In genomic region chr2:64966893-64967444, GRCm38 (mm10) we compare ENCODE assay signal across 17 mouse cellular contexts. TPM values are rescaled to one million over a fixed set of nuclear protein-coding genes. Genes with fewer than 3 reads are reported as not detected.
A peak's percentile ranks its signal among the peaks of the same experiment; 100 is the strongest.
DNase-seq lines count a peak whose midpoint lies in the region; ATAC-seq and TF ChIP-seq lines count a peak whose summit lies in the region.
"Had no signal": no experiment of that assay in that cellular context is flagged by ENCODE, and none has a peak within 500 bp of the region (broad histone marks: within the 10 kb centered on the region; RNA-seq: fewer than 3 reads in every experiment).

No protein-coding gene starts in this region.

- no peak overlapping the region for H3K9ac ChIP-seq in heart, postnatal 0 days (replicated peaks; ENCODE audit: low read depth, low read length)
- H3K9ac ChIP-seq in heart, embryonic 11.5 days (ENCODE audit: low read depth, low read length), result no peak overlapping the region
- H3K9ac ChIP-seq in midbrain, embryonic 11.5 days (ENCODE audit: low read length), result no peak overlapping the region; the same call in 1 of the 2 replicates
- H3K9ac ChIP-seq in midbrain, postnatal 0 days (replicated peaks; ENCODE audit: low read length, poor library complexity, severe bottlenecking), result no peak overlapping the region
- no peak overlapping the region for H3K9ac ChIP-seq in midbrain, embryonic 16.5 days (ENCODE audit: low read depth, low read length)
- H3K9ac ChIP-seq: liver, embryonic 12.5 days had no signal

- TF ChIP-seq EP300 in heart, postnatal 0 days (IDR thresholded peaks at IDR 0.05; ENCODE audit: low read depth), result no peak

- DNase-seq in frontal cortex, adult 2 months (ENCODE audit: extremely low spot score in 1 of 2, low spot score in 1 of 2), result no peak
- DNase-seq in heart, postnatal 0 days (ENCODE audit: low spot score), result no peak
- peak; percentile 82 for DNase-seq in midbrain, embryonic 11.5 days (ENCODE audit: low spot score, missing footprints)
- DNase-seq in midbrain, postnatal 0 days (ENCODE audit: low spot score), result no peak
- DNase-seq in cerebellum, adult 9-11 months, result no peak
- DNase-seq: cerebellum, adult 11-12 months; lung, postnatal 10 days; thymus, postnatal 36 days had no signal

- peaks cover 22% of the 10 kb centered on the region for H3K4me1 ChIP-seq in heart, postnatal 0 days (ENCODE audit: control insufficient read depth, insufficient read depth)
- peaks cover 2% of the 10 kb centered on the region for H3K4me1 ChIP-seq in heart, embryonic 11.5 days (ENCODE audit: control insufficient read depth, insufficient read depth, low read length)
- peaks cover 5% of the 10 kb centered on the region; the same call in 1 of the 2 replicates for H3K4me1 ChIP-seq in midbrain, embryonic 11.5 days (ENCODE audit: control insufficient read depth, insufficient read depth, low read length)
- H3K4me1 ChIP-seq in midbrain, postnatal 0 days (ENCODE audit: insufficient read depth, low read length), result no peaks in the 10 kb centered on the region
- H3K4me1 ChIP-seq in midbrain, embryonic 16.5 days (ENCODE audit: control insufficient read depth, insufficient read depth, low read length), result peaks cover 5% of the 10 kb centered on the region; the same call in 1 of the 2 replicates
- H3K4me1 ChIP-seq: liver, embryonic 12.5 days had no signal

- 75% methylated on average over 6 of the region's 6 CpGs for WGBS in heart, postnatal 0 days
- 76% methylated on average over 6 of the region's 6 CpGs for WGBS in heart, embryonic 11.5 days (ENCODE audit: insufficient replicate concordance)
- 67% methylated on average over 6 of the region's 6 CpGs for WGBS in midbrain, embryonic 11.5 days
- 68% methylated on average over 6 of the region's 6 CpGs for WGBS in midbrain, postnatal 0 days
- 67% methylated on average over 6 of the region's 6 CpGs for WGBS in midbrain, embryonic 16.5 days

- TF ChIP-seq CTCF in heart, postnatal 0 days (IDR thresholded peaks at IDR 0.05; ENCODE audit: low read depth), result no peak
- no peak for TF ChIP-seq CTCF in midbrain, postnatal 0 days (IDR thresholded peaks at IDR 0.05)

- ATAC-seq in frontal cortex, adult (ENCODE audit: low TSS enrichment), result 0 out of 2 replicates have a peak, but pooled peaks have one; percentile 25
- no peak for ATAC-seq in heart, postnatal 0 days (ENCODE audit: insufficient read depth, low read depth)
- ATAC-seq in heart, embryonic 11.5 days (replicated peaks; ENCODE audit: insufficient number of reproducible peaks, low FRiP score, low TSS enrichment), result no peak
- peak; percentile 49; the same call in 1 of the 2 replicates for ATAC-seq in midbrain, embryonic 11.5 days (ENCODE audit: low FRiP score)
- ATAC-seq in midbrain, postnatal 0 days (ENCODE audit: low FRiP score), result no peak
- ATAC-seq in midbrain, embryonic 16.5 days, result peak; percentile 40; the same call in 1 of the 2 replicates
- ATAC-seq: inflammation-experienced regulatory T-cells, adult 6 months; liver, embryonic 12.5 days; Patski had no signal

- H3K27me3 ChIP-seq in heart, postnatal 0 days (ENCODE audit: control insufficient read depth, insufficient read depth, low read length), result no peaks in the 10 kb centered on the region
- no peaks in the 10 kb centered on the region for H3K27me3 ChIP-seq in heart, embryonic 11.5 days (ENCODE audit: control insufficient read depth, insufficient read depth, low read length)
- H3K27me3 ChIP-seq in midbrain, embryonic 11.5 days (ENCODE audit: control insufficient read depth, insufficient read depth, low read length), result no peaks in the 10 kb centered on the region
- H3K27me3 ChIP-seq in midbrain, postnatal 0 days (ENCODE audit: insufficient read depth, low read length), result no peaks in the 10 kb centered on the region
- H3K27me3 ChIP-seq in midbrain, embryonic 16.5 days (ENCODE audit: control insufficient read depth, insufficient read depth, low read depth, low read length), result no peaks in the 10 kb centered on the region
- H3K27me3 ChIP-seq: liver, embryonic 12.5 days; Patski had no signal

- H3K4me2 ChIP-seq in heart, postnatal 0 days (ENCODE audit: low read depth, low read length), result 0 out of 2 replicates have a peak overlapping the region, but pooled peaks have one; percentile 18
- no peak overlapping the region for H3K4me2 ChIP-seq in heart, embryonic 11.5 days
- H3K4me2 ChIP-seq in midbrain, embryonic 11.5 days, result no peak overlapping the region
- H3K4me2 ChIP-seq in midbrain, postnatal 0 days (ENCODE audit: low read depth, low read length, poor library complexity, severe bottlenecking), result no peak overlapping the region
- no peak overlapping the region for H3K4me2 ChIP-seq in midbrain, embryonic 16.5 days (ENCODE audit: low read length)
- H3K4me2 ChIP-seq: liver, embryonic 12.5 days had no signal

- H3K4me3 ChIP-seq in heart, postnatal 0 days (ENCODE audit: low read depth, low read length), result no peak overlapping the region
- no peak overlapping the region for H3K4me3 ChIP-seq in heart, embryonic 11.5 days (ENCODE audit: low read depth, low read length)
- no peak overlapping the region for H3K4me3 ChIP-seq in midbrain, embryonic 11.5 days (ENCODE audit: low read depth, low read length)
- no peak overlapping the region for H3K4me3 ChIP-seq in midbrain, postnatal 0 days (ENCODE audit: low read depth, low read length)
- no peak overlapping the region for H3K4me3 ChIP-seq in midbrain, embryonic 16.5 days (ENCODE audit: low read depth, low read length)
- H3K4me3 ChIP-seq: erythroblast, embryonic 14.5 days; liver, embryonic 12.5 days had no signal

- H3K27ac ChIP-seq in heart, postnatal 0 days (ENCODE audit: low read depth), result peak overlapping the region; percentile 49
- H3K27ac ChIP-seq in heart, embryonic 11.5 days (ENCODE audit: low read depth, low read length), result no peak overlapping the region
- no peak overlapping the region for H3K27ac ChIP-seq in midbrain, embryonic 11.5 days (ENCODE audit: low read depth, low read length)
- no peak overlapping the region for H3K27ac ChIP-seq in midbrain, postnatal 0 days (ENCODE audit: low read depth, low read length)
- H3K27ac ChIP-seq in midbrain, embryonic 16.5 days (ENCODE audit: low read length), result no peak overlapping the region
- H3K27ac ChIP-seq: kidney, postnatal 0 days; liver, embryonic 12.5 days had no signal

- no peaks in the 10 kb centered on the region for H3K36me3 ChIP-seq in heart, postnatal 0 days (replicated peaks; ENCODE audit: control insufficient read depth, insufficient read depth, low read length)
- H3K36me3 ChIP-seq in heart, embryonic 11.5 days (ENCODE audit: control insufficient read depth, insufficient read depth, low read length), result no peaks in the 10 kb centered on the region
- H3K36me3 ChIP-seq in midbrain, embryonic 11.5 days (ENCODE audit: control insufficient read depth, insufficient read depth, low read length), result no peaks in the 10 kb centered on the region
- H3K36me3 ChIP-seq in midbrain, postnatal 0 days (ENCODE audit: insufficient read depth, low read length), result no peaks in the 10 kb centered on the region
- no peaks in the 10 kb centered on the region for H3K36me3 ChIP-seq in midbrain, embryonic 16.5 days (ENCODE audit: control insufficient read depth, insufficient read depth, low read length)
- H3K36me3 ChIP-seq: liver, embryonic 12.5 days had no signal

- H3K9me3 ChIP-seq in heart, postnatal 0 days (replicated peaks; ENCODE audit: control insufficient read depth, low read length), result no peaks in the 10 kb centered on the region
- H3K9me3 ChIP-seq in heart, embryonic 11.5 days (replicated peaks; ENCODE audit: control insufficient read depth, low read length), result no peaks in the 10 kb centered on the region
- no peaks in the 10 kb centered on the region for H3K9me3 ChIP-seq in midbrain, embryonic 11.5 days (ENCODE audit: control insufficient read depth, low read length)
- no peaks in the 10 kb centered on the region for H3K9me3 ChIP-seq in midbrain, postnatal 0 days (ENCODE audit: low read length)
- H3K9me3 ChIP-seq in midbrain, embryonic 16.5 days (replicated peaks; ENCODE audit: control insufficient read depth, low read length, poor library complexity, severe bottlenecking), result no peaks in the 10 kb centered on the region
- H3K9me3 ChIP-seq: liver, embryonic 12.5 days had no signal

RNA-seq across cellular contexts. Expression of gene Grb14, which starts 57.8 kb away (rescaled TPM):
- 26.5 and 33.3 TPM in 2 replicates for polyA plus RNA-seq in frontal cortex, adult 2 months (2012; rRNA removed)
- 64.9 and 102 TPM in 2 replicates for total RNA-seq in heart, postnatal 0 days (2014; rRNA removed; ENCODE audit: low replicate concordance)
- 166 and 168 TPM in 2 replicates for polyA plus RNA-seq in heart, postnatal 0 days (2015; fragmentation: Nextera tagmentation; extraction: Ambion mirVana)
- polyA plus RNA-seq in heart, embryonic 11.5 days (2014; fragmentation: Nextera tagmentation; extraction: Ambion mirVana), result 60.7 and 62.9 TPM in 2 replicates
- 5.7 and 6.8 TPM in 2 replicates for polyA plus RNA-seq in midbrain, embryonic 11.5 days (2014; fragmentation: Nextera tagmentation; extraction: Ambion mirVana)
- total RNA-seq in midbrain, postnatal 0 days (2014; rRNA removed), result 24.7 and 27.7 TPM in 2 replicates
- 30.9 and 35.5 TPM in 2 replicates for polyA plus RNA-seq in midbrain, postnatal 0 days (2015; fragmentation: Nextera tagmentation; extraction: Ambion mirVana)
- polyA plus RNA-seq in midbrain, embryonic 16.5 days (2015; fragmentation: Nextera tagmentation; extraction: Ambion mirVana), result 35.8 and 37.3 TPM in 2 replicates
- total RNA-seq: neutrophil, adult 5-6 weeks had no signal
- polyA plus RNA-seq: inflammation-experienced regulatory T-cells, adult 6 months had no signal

Comparison
In these comparisons a context has a peak if more than half of its experiments do, and no peak if none do; other contexts are left out.
1. ATAC-seq: peak in frontal cortex, adult (single experiment), midbrain, embryonic 11.5 days (single experiment) and midbrain, embryonic 16.5 days (single experiment); none in heart, postnatal 0 days (single experiment), heart, embryonic 11.5 days (single experiment) and midbrain, postnatal 0 days (single experiment).